Mouse (Mus musculus): ENCODE measurements around the gene Slc24a4. TPM values are rescaled to one million over a fixed set of nuclear protein-coding genes. Genes with fewer than 3 reads are reported as not detected.
"Not testable (repeated sequence)": the region's sequence is repeated elsewhere in the genome, so short reads cannot be mapped to it uniquely, and the experiment has no call there.

Gene Slc24a4
- polyA plus RNA-seq, 1 experiment from 2014 or later, result 0.26 TPM

DNA sequence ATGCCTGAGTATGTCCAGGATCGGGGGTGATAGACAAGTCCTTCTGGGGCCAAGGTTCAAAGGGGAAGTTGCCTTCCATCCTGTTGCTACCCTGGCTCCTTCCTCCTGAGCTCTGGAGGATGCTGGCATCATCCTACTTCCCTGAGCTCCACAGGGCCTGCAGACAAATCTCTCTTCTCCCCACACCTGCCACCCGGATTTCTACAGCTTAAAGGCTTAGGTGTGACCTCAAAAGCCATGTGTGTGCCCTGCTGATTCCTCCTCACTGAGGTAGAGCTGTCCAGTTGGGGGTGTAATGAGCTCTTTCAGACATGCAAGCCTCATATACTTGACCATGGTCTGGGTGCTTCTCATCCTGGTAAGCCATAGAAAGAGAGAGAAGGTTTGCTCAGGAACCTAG, 82.3 kb downstream of the Slc24a4 start:
- no peak overlapping the region for H3K4me2 ChIP-seq
- ATAC-seq (ENCODE audit: low FRiP score) (no peak), DNase-seq (ENCODE audit: low spot score, missing footprints) (no peak)
- no peaks in the 10 kb centered on the region for H3K27me3 ChIP-seq (ENCODE audit: control insufficient read depth, insufficient read depth, low read length)
- no peaks in the 10 kb centered on the region for H3K4me1 ChIP-seq (ENCODE audit: control insufficient read depth, insufficient read depth, low read length)
- H3K27ac ChIP-seq (ENCODE audit: low read depth, low read length), result no peak overlapping the region
- no peak overlapping the region for H3K9ac ChIP-seq (ENCODE audit: low read length)
- no peak overlapping the region for H3K4me3 ChIP-seq (ENCODE audit: low read depth, low read length)
- 81% methylated on average over 2 of the region's 2 CpGs for WGBS
- no peaks in the 10 kb centered on the region for H3K9me3 ChIP-seq (ENCODE audit: control insufficient read depth, low read length)
- no peaks in the 10 kb centered on the region for H3K36me3 ChIP-seq (ENCODE audit: control insufficient read depth, insufficient read depth, low read length)

DNA sequence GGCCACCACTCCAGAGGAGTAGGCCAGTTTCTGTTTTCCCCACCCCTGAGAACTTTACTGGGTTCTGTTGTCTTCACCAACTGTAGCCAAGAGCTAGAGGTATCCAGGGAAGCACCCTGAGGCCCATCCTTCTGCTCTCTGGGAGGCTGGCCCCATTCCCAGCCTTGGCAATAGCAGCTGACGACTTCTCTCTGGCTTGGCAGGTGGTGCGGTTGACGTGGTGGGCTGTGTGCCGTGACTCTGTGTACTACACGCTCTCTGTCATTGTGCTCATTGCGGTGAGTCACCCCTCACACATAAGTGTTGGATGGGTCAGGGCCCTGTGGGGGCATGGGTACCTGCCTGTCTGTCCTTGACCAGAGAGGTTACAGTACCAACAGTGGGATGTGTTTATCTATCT, 94.9 kb downstream of the Slc24a4 start:
- Histone ChIP-seq H3K4me2 (no peak overlapping the region), H3K9me3 (ENCODE audit: control insufficient read depth, low read length) (no peaks in the 10 kb centered on the region), H3K4me3 (ENCODE audit: low read depth, low read length) (no peak overlapping the region), H3K4me1 (ENCODE audit: control insufficient read depth, insufficient read depth, low read length) (no peaks in the 10 kb centered on the region), H3K27ac (ENCODE audit: low read depth, low read length) (no peak overlapping the region), H3K36me3 (ENCODE audit: control insufficient read depth, insufficient read depth, low read length) (no peaks in the 10 kb centered on the region), H3K27me3 (ENCODE audit: control insufficient read depth, insufficient read depth, low read length) (no peaks in the 10 kb centered on the region), H3K9ac (ENCODE audit: low read length) (no peak overlapping the region)
- 93% methylated on average over 6 of the region's 6 CpGs for WGBS
- ATAC-seq (ENCODE audit: low FRiP score), result no peak
- DNase-seq (ENCODE audit: low spot score, missing footprints), result no peak

DNA sequence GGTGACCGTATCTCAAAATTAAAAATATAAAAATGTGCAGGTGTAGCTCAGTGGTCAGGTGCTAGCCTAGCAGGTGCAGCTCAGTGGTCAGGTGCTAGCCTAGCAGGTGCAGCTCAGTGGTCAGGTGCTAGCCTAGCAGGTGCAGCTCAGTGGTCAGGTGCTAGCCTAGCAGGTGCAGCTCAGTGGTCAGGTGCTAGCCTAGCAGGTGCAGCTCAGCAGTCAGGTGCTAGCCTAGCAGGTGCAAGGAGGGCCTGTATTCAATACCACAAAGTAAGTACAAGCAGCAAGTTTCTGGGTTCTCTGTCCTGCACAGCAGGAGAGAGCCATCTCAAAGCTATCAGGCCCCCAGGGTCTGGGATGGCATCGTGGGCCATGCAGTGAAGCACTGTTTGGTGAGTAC, 95.6 kb downstream of the Slc24a4 start:
- H3K9ac ChIP-seq (ENCODE audit: low read length); H3K27ac ChIP-seq (ENCODE audit: low read depth, low read length); H3K4me2 ChIP-seq; H3K27me3 ChIP-seq (ENCODE audit: control insufficient read depth, insufficient read depth, low read length); H3K4me3 ChIP-seq (ENCODE audit: low read depth, low read length); H3K4me1 ChIP-seq (ENCODE audit: control insufficient read depth, insufficient read depth, low read length); DNase-seq (ENCODE audit: low spot score, missing footprints); H3K9me3 ChIP-seq (ENCODE audit: control insufficient read depth, low read length); H3K36me3 ChIP-seq (ENCODE audit: control insufficient read depth, insufficient read depth, low read length); ATAC-seq (ENCODE audit: low FRiP score): not testable (repeated sequence)
- WGBS, result 87% methylated on average over 2 of the region's 2 CpGs

DNA sequence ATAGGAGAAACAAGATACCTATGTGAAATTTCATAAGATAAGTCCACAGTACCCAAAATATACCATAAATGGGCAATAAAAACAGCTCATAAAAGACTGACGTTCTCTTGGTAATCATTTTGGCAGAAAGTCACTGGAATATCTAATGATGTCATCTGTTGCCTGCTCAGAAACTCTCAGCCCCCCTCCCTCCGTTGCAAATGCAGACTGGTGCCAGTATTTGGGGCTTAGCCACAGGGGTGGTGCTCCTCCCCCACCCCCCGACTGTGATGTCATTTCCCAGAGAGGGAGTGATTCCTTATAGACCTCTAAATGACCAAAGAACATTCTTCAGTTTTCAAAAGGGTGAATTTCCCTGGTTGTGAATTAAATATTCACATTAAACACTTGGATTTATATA, 96.6 kb downstream of the Slc24a4 start:
- H3K27me3 ChIP-seq (ENCODE audit: control insufficient read depth, insufficient read depth, low read length), result no peaks in the 10 kb centered on the region
- no peak overlapping the region for H3K27ac ChIP-seq (ENCODE audit: low read depth, low read length)
- no peak overlapping the region for H3K9ac ChIP-seq (ENCODE audit: low read length)
- ATAC-seq (ENCODE audit: low FRiP score) (no peak), DNase-seq (ENCODE audit: low spot score, missing footprints) (no peak)
- no peaks in the 10 kb centered on the region for H3K9me3 ChIP-seq (ENCODE audit: control insufficient read depth, low read length)
- no peaks in the 10 kb centered on the region for H3K36me3 ChIP-seq (ENCODE audit: control insufficient read depth, insufficient read depth, low read length)
- no peak overlapping the region for H3K4me2 ChIP-seq
- no peaks in the 10 kb centered on the region for H3K4me1 ChIP-seq (ENCODE audit: control insufficient read depth, insufficient read depth, low read length)
- no peak overlapping the region for H3K4me3 ChIP-seq (ENCODE audit: low read depth, low read length)
- WGBS, result 55% methylated on average over 3 of the region's 3 CpGs

DNA sequence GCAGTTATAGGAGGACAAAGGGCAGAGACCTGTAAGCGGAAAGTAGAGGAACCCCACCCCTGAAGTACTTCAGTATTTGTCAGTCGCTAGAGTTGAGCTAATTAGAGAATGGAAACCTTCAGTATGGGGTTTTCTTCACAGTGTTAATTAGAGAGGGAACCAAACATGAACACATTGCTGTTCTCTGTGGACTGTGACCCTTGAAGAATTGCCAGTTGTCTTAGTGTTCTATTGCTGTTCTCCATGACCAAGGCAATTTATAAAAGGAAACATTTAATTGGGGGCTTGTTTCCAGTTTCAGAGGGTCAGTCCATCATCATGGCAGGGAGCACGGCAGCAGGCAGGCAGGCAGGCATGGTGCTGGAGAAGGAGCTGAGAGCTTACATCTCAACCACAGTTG, 107.0 kb downstream of the Slc24a4 start:
- Histone ChIP-seq H3K9me3 (ENCODE audit: control insufficient read depth, low read length) (no peaks in the 10 kb centered on the region), H3K27me3 (ENCODE audit: control insufficient read depth, insufficient read depth, low read length) (no peaks in the 10 kb centered on the region), H3K9ac (ENCODE audit: low read length) (no peak overlapping the region), H3K27ac (ENCODE audit: low read depth, low read length) (no peak overlapping the region), H3K36me3 (ENCODE audit: control insufficient read depth, insufficient read depth, low read length) (no peaks in the 10 kb centered on the region), H3K4me2 (no peak overlapping the region), H3K4me3 (ENCODE audit: low read depth, low read length) (no peak overlapping the region), H3K4me1 (ENCODE audit: control insufficient read depth, insufficient read depth, low read length) (no peaks in the 10 kb centered on the region)
- ATAC-seq (ENCODE audit: low FRiP score) (no peak), DNase-seq (ENCODE audit: low spot score, missing footprints) (no peak)
- WGBS, result 89% methylated on average over 3 of the region's 3 CpGs

DNA sequence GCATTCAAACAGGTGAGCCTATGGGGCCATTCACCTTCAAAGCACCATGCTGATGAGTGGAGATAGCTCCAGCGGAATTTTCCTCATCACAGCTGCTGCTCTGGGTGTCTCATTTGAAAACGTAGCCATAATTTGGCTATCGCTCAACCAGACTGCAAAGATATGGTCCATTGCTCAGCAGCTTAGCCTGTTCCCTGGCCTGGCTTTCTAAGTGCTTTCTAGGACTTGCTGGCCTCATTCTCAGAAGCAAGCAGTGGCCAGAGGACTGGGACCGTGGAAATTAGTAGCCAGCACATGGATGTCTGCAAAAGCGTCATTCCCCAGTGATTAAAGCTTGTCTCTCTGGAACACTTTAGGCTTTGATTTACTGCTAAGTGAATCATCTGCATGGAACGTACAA, 107.8 kb downstream of the Slc24a4 start:
- DNase-seq (ENCODE audit: low spot score, missing footprints), result no peak
- H3K4me3 ChIP-seq (ENCODE audit: low read depth, low read length), result no peak overlapping the region
- H3K27ac ChIP-seq (ENCODE audit: low read depth, low read length), result no peak overlapping the region
- 87% methylated on average over 6 of the region's 6 CpGs for WGBS
- no peaks in the 10 kb centered on the region for H3K27me3 ChIP-seq (ENCODE audit: control insufficient read depth, insufficient read depth, low read length)
- H3K4me1 ChIP-seq (ENCODE audit: control insufficient read depth, insufficient read depth, low read length), result no peaks in the 10 kb centered on the region
- no peak overlapping the region for H3K9ac ChIP-seq (ENCODE audit: low read length)
- no peaks in the 10 kb centered on the region for H3K9me3 ChIP-seq (ENCODE audit: control insufficient read depth, low read length)
- no peak for ATAC-seq (ENCODE audit: low FRiP score)
- no peaks in the 10 kb centered on the region for H3K36me3 ChIP-seq (ENCODE audit: control insufficient read depth, insufficient read depth, low read length)
- H3K4me2 ChIP-seq, result no peak overlapping the region

DNA sequence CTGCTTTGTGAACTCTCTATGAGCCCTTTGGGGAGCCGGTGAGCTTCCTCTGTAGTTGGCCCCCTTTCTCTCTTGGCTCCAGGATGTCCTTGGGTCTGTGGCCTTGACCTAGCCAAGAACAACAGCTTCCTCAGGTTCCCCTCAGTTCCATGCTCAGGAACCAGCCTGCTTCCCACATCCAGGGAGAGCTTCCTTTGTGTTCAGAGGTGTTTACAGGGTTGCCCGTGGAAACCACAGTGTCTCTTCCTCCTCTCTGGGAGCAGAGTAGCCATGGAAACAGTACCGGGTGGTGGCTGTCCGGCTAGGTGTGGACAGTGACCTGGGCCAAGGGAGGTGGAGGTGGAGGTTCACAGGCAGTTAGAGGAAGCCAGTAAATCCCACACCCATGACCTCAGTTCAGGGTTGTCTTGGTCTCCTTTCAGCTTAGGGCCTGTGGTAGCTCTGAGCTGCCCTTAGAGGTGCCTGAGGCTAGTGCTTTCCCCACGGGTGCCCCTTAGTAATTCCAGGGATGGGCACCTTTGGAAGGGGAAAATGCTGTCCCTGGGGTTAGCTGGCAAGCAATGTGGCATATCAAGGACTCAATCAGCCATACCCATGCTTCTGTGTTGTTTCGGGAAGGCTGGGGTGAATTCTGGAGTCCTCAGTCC, 113.7 kb downstream of the Slc24a4 start:
- no peak for DNase-seq (ENCODE audit: low spot score, missing footprints)

DNA sequence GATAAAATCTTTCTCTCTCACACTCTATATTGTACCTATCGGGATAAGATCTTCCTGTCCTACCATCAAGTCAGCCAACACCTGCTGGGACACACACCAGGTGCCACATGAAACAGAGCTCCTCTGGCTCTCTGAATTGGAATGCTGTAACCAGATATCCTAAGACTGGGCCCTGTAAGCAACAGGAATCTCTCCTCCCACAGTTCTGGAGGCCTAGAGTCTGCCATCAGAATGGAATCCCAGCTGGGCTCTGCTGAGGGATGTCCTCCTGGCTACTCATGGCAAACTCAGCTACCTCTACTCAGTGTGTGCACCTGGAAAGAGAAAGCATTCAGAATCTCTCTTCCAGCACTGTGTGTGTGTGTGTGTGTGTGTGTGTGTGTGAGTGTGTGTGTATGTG, 115.4 kb downstream of the Slc24a4 start:
- H3K4me2 ChIP-seq, result no peak overlapping the region
- H3K4me1 ChIP-seq (ENCODE audit: control insufficient read depth, insufficient read depth, low read length), result no peaks in the 10 kb centered on the region
- DNase-seq (ENCODE audit: low spot score, missing footprints) (no peak), ATAC-seq (ENCODE audit: low FRiP score) (no peak)
- 69% methylated on average over 1 of the region's 1 CpGs for WGBS
- H3K27me3 ChIP-seq (ENCODE audit: control insufficient read depth, insufficient read depth, low read length), result no peaks in the 10 kb centered on the region
- H3K9me3 ChIP-seq (ENCODE audit: control insufficient read depth, low read length), result no peaks in the 10 kb centered on the region
- H3K4me3 ChIP-seq (ENCODE audit: low read depth, low read length), result no peak overlapping the region
- no peak overlapping the region for H3K27ac ChIP-seq (ENCODE audit: low read depth, low read length)
- no peak overlapping the region for H3K9ac ChIP-seq (ENCODE audit: low read length)
- no peaks in the 10 kb centered on the region for H3K36me3 ChIP-seq (ENCODE audit: control insufficient read depth, insufficient read depth, low read length)

More for the DNA sequence above, 113.7 kb downstream of the Slc24a4 start:
- Histone ChIP-seq H3K36me3 (ENCODE audit: control insufficient read depth, insufficient read depth, low read length) (no peaks in the 10 kb centered on the region), H3K4me3 (ENCODE audit: low read depth, low read length) (no peak overlapping the region), H3K9ac (ENCODE audit: low read length) (no peak overlapping the region), H3K4me2 (no peak overlapping the region), H3K27ac (ENCODE audit: low read depth, low read length) (no peak overlapping the region), H3K27me3 (ENCODE audit: control insufficient read depth, insufficient read depth, low read length) (no peaks in the 10 kb centered on the region), H3K4me1 (ENCODE audit: control insufficient read depth, insufficient read depth, low read length) (no peaks in the 10 kb centered on the region), H3K9me3 (ENCODE audit: control insufficient read depth, low read length) (no peaks in the 10 kb centered on the region)
- 56% methylated on average over 6 of the region's 6 CpGs for WGBS
- peak; percentile 33; the same call in 1 of the 2 replicates for ATAC-seq (ENCODE audit: low FRiP score)

DNA sequence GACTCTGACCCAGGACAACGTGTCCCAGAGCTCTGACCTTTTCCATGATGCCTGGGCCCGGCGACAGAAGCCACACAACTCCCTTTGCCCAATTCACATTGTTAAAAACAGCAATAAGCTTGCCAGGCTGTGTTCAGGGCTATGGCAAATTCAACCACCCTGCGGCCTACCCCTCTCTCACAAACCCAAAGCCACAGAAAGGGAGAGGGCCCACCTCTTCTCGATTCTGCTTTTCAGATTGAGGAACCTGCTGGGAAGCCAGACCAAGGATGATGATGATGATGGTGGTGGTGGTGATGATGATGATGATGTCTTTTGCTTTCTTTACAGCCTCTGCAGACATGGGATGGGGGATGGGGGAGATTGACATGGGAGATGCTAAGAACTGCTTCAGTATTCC, 117.7 kb downstream of the Slc24a4 start:
- H3K9me3 ChIP-seq (ENCODE audit: control insufficient read depth, low read length), result no peaks in the 10 kb centered on the region
- no peak overlapping the region for H3K9ac ChIP-seq (ENCODE audit: low read length)
- no peaks in the 10 kb centered on the region for H3K27me3 ChIP-seq (ENCODE audit: control insufficient read depth, insufficient read depth, low read length)
- H3K4me3 ChIP-seq (ENCODE audit: low read depth, low read length), result no peak overlapping the region
- no peaks in the 10 kb centered on the region for H3K36me3 ChIP-seq (ENCODE audit: control insufficient read depth, insufficient read depth, low read length)
- no peak overlapping the region for H3K4me2 ChIP-seq
- ATAC-seq (ENCODE audit: low FRiP score) (no peak), DNase-seq (ENCODE audit: low spot score, missing footprints) (no peak)
- no peaks in the 10 kb centered on the region for H3K4me1 ChIP-seq (ENCODE audit: control insufficient read depth, insufficient read depth, low read length)
- WGBS, result 89% methylated on average over 5 of the region's 5 CpGs
- no peak overlapping the region for H3K27ac ChIP-seq (ENCODE audit: low read depth, low read length)
